Mouse (Mus musculus) ovary, postnatal 10 days (tissue): Measurements from ENCODE around the gene Kcnma1.

Experiments used
- DNase-seq: peaks from one replicate; pipeline ENCODE4 v3.0.0; 2022; ENCODE audit warnings: low spot score

Gene Kcnma1

GRCm38 (mm10) chr14:23525910-23526309 lies 488.4 kb downstream of the Kcnma1 start:
- DNase-seq: no peak

DNA sequence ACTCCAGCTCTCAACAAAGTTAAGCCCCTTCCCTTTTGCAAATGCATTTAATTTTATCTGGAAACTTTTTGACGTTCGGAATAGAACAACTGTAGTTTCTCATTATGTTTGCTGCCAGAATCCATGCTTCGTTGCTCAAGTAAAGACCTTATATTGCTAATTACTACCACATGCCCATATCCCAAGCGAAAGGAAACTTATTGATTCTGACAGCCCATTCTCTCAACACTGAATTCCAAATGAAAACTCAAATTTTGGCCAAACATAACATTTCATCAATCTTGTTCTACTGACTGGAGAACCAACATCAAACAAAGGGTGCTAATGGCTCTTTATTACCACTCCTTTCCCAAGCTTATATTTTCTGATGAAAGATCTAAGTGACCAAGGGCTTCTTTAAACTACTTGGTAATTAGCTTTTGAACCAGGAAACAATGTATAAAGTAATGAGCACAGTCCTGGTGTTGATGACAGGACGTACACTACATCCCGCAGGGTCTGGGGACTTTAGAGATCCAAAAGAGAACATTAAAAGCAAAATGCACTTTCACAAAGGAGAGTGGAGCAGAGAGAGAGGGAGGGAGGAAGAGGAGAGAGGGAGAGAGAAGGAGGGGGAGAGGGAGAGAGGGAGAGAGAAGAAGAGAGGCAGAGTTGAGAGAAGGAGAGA lies 490.3 kb downstream of the Kcnma1 start:
- DNase-seq: no peak

DNA sequence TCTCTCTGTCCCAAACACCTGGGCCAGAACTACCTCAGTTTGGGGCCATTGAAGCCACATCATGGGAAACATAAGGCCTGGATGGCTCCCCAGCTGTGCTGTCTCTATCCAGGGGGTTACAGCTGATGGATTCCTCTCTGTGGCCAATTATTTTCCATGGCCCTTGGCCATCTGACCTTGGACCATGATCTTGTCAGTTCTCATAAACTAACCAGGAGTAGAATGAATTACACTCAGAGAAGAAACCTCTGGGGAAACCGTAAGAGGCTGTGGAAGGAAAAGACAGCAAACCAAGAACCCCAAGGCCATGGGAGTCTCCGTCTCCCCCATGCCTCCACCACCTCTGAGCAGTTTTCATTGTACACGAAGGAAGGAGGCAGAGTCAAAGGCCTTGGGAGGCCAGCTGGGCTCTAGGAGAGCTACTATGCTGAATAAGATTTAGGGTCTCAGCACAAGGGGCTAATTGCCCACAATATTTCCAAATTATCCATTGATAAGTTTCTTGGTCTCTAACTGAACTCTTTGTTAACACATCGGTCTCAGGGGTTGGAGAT lies 491.6 kb downstream of the Kcnma1 start:
- no peak for DNase-seq

DNA sequence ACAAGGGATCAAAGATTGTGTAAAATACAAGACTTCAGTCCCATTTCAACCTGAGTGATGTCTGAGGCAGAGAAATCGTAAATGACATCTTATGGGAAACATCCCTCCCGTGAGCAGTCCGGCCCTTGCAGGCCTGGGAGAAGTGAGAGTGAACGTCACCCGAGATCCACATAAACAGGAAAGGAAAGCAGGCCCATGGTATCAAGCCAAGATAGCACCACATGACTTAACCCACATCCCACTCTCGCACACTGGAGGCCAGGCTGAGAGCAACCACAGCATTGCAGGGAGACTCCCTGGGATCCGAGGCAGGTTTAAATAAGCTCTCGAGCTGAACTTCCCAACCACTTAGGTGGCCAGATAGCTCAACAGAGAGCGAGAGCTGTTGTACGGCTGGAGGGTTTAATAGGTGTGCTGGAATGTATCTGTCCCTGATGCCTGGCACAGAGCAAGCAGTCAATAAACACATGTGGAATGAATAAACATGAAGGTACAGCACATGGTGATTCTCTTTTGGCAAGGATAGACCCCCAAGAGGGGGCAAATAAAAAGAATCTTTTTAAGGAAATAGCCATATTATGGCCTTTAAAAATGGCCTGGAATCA lies 493.1 kb downstream of the Kcnma1 start:
- no peak for DNase-seq

GRCm38 (mm10) chr14:23517374-23517773 lies 496.9 kb downstream of the Kcnma1 start:
- no peak for DNase-seq

DNA sequence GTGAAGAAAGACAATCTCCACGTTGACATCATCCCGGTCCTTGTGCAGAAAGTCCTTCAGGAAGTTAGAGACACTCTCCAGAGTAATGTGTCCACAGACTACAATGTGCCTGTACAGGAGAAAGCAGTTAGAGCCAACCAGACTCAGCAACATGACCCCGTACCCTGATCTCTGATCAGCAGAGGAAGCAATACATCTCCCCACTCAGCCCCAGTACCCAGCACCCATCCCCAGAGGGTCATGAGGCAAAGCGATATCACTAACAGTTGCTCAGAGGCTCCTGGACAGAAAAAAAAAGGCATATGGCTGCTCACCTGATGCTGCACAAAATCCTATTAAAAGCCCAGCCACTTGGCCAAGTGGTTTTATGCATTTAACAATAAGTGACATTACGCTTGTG lies 504.5 kb downstream of the Kcnma1 start:
- no peak for DNase-seq

DNA sequence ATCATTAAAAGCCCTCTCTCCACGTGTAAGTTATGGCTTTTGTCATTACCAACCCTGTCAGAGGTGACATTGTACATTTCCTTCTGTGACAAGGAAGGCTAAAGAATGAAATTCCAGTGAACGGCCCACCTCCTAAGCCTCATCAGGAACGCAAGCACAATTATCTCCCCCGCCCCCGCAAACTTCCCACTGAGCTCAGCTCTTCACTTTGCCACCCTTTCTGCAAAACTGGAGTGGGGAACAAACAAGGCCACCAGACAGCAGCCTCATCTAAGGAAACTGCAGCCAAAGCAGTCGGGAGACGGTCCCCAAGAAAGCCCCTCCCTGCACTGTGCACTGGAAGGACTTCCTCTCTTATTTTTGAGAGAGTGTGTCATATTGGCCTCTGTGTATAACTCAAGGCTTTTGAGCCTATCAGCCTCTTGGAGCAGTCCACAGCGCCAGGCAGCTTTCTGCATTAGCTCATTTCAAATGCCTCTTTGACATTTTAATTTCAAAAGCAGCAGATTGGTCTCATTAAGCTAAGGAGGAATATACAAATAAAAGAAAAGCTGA lies 512.0 kb downstream of the Kcnma1 start:
- DNase-seq: no peak

GRCm38 (mm10) chr14:23496801-23497200 lies 517.5 kb downstream of the Kcnma1 start:
- no peak for DNase-seq

- DNase-seq: no peak
Observed at GRCm38 (mm10) chr14:23496236-23496740, 518.0 kb downstream of the Kcnma1 start.

DNA sequence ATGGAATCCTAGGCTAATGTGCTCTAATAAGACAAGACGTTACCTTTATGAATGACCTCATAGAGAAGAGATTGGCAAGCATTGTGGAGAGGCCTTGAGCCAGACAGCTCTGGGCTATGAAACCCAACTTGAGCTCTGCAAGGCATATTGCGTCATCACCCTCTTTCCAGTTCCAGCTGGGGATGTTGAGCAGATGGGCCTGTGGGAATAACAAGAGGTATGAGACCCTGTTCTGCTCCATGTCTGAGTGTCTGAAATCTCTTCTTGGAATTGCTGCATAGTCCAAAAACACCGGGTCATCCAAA lies 519.8 kb downstream of the Kcnma1 start:
- DNase-seq: no peak

- DNase-seq: no peak
Observed at GRCm38 (mm10) chr14:23493750-23494495, 520.4 kb downstream of the Kcnma1 start.

DNA sequence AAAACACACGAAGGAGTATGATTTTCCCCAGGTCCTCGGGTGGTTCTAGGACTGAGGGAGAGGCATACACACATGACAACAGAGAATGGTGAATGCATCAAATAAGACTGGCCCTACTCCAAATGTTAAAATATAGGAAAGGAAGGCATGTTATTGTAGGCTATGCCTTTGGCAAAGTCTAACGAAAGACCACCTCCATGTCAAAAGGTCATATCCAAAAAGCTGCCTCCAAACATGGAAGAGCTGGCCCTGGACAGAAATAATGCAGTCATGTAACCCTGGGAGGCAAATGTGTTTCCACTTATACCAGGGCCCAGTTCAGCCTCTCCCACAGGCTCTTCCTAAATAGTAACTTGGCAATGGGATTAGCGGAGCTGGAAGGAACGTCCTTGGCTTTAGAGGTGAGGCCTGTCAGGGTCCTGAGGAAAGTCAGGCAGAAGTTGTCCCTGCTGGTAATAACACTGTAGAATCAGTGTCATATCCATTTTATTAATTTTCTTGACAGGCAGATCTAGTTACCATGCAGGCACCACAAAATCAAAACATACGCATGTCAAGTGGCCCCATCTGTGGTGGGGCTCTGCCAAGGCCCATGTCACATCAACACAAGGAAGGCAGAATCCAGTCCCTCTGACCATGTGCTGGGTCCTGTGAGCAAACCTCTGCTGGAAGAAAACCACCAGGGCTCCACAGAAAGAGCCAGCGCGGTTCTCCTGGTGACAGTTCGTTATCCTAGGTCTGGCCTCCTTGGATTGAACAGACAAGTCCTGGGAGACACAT lies 521.5 kb downstream of the Kcnma1 start:
- no peak for DNase-seq

DNA sequence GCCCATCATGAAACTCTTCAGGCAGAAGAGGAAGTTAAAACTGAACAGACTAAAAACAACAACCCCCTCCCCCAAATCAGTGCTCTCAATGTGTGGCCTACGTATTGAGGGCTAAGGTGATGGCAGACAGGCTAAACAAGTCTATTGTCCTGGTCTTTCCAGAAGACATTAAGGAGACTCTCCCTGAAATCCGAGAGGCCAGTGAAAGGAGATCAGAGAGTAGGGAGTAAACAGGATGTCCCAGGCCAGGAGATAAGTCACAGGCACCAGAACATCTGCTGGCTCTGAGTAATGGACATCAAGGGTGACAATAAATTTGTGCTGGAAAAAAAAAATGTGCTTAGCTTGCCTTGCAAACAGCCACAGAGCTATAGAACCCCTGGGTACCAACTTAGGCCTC lies 522.9 kb downstream of the Kcnma1 start:
- no peak for DNase-seq

GRCm38 (mm10) chr14:23486687-23487086 lies 527.6 kb downstream of the Kcnma1 start:
- DNase-seq: no peak

DNA sequence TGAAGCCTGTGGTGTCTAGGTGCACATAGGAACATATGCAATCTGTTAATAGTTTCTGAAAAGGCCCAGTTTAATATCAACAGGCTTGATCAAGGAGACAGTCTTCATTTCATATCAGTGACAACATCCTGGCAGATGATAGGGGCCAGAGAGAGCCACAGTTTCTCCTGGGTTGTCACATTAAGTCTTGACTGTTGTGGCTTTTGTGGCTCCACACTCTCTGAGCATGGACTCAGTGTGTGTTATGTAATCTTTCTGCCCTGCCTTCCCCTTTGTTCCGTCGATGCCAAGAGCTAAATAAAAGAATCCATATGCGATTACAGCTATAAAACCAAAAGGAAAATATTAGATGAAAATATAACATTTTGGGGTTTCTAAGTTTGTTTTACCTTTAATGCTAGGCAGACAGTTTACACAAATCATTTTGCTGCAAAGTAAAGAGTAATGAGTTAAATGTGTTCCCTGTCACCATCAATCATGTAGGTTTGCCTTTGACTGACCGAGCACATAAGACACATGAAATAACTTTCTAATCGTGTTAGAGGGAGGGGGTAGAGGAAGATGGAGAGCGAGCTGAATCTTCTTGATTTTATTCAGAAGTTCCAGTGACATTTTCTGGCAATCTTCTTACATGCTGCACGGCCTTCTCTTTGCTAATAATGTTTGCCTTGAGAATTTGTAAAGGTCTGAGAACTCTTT lies 528.3 kb downstream of the Kcnma1 start:
- no peak for DNase-seq

GRCm38 (mm10) chr14:23475129-23475528 lies 539.2 kb downstream of the Kcnma1 start:
- DNase-seq: no peak

DNA sequence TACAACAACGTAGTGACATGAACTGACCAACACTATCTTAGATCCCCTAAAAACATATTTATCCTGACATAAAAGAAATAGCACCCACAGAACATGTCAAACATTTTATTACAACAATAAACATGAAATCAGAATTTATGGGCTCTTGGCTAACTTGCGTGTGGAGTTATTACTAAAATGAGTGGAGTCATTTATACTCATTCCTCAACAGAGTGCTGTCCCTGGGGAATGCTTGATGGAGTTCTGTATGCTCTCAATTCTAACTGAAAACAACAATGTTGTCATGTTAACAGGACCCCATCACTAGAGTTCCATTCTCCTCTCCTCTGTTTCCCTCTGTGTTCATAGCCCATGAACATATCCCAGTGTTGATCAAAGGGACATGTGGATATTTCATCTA lies 544.2 kb downstream of the Kcnma1 start:
- DNase-seq: no peak

GRCm38 (mm10) chr14:23465135-23465534 lies 549.2 kb downstream of the Kcnma1 start:
- no peak for DNase-seq

GRCm38 (mm10) chr14:23458560-23458959 lies 555.7 kb downstream of the Kcnma1 start:
- no peak for DNase-seq

- DNase-seq: no peak
Observed at GRCm38 (mm10) chr14:23451681-23452080, 562.6 kb downstream of the Kcnma1 start.

DNA sequence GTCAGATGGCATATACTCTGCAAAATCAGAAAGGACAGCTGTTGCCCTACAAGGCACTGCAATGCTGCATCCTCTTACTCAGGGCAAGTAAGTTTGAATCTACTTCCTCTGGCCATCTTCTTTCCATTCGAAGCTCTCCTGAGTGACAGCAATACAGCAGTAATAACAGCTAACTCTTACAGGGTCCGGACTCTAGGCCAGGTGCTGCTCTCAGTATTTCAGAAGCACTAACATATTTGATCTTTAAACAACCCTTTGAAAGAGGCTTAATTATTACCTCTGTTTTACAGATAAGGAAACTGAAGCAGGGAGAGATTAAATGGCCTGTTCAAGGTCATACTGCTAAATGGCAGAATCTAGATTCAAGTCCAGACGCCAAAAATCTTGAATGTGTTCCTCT lies 576.8 kb downstream of the Kcnma1 start:
- no peak for DNase-seq
